Mouse (Mus musculus): Measurements from ENCODE around the gene Kcnk2.
A peak's percentile ranks its signal among the peaks of the same experiment; 100 is the strongest.

- TF ChIP-seq CTCF (conservative IDR thresholded peaks at IDR 0.05; ENCODE audit: low read length): peak; percentile 20; the same call in 1 of the 2 replicates
- TF ChIP-seq POU5F1 (IDR thresholded peaks at IDR 0.05; ENCODE audit: borderline replicate concordance, low read length): no peak
- TF ChIP-seq NANOG (IDR thresholded peaks at IDR 0.05; ENCODE audit: borderline replicate concordance, low read length): no peak
Measured at GRCm38 (mm10) chr1:189227479-189227878, 174.6 kb downstream of the Kcnk2 start.

All from E14TG2a.4 (cell line).